Mouse (Mus musculus) lung, postnatal 0 days (tissue): Measurements from ENCODE around the gene Fbxo8. TPM values are rescaled to one million over a fixed set of nuclear protein-coding genes. Genes with fewer than 3 reads are reported as not detected.

Experiments
- ATAC-seq: fragments of 200-750 bp; cut with Nextera tagmentation; 2 replicates; pipeline ENCODE4 v1.8.0; 2017; ENCODE audit warnings: moderate library complexity
- DNase-seq: peaks from one replicate; pipeline ENCODE4 v3.0.0-alpha.2; 2016; ENCODE audit warnings: low spot score
- H3K27ac ChIP-seq: fragments of 300-500 bp; sonication (generic); 2 replicates; pipeline ENCODE4 v1.5.1; 2014; ENCODE audit warnings: antibody characterized with exemption, mild to moderate bottlenecking, low read length, mixed read lengths
- H3K27me3 ChIP-seq: fragments of 300-500 bp; sonication (generic); replicated peaks from 2 replicates; pipeline ENCODE4 v1.6.1; 2014; ENCODE audit warnings: low read length, mixed read lengths; ENCODE audit not compliant: insufficient read depth
- H3K36me3 ChIP-seq: fragments of 300-500 bp; sonication (generic); 2 replicates; pipeline ENCODE4 v1.6.1; 2014; ENCODE audit warnings: low read length, mixed read lengths; ENCODE audit not compliant: insufficient read depth
- H3K4me1 ChIP-seq: fragments of 300-500 bp; sonication (generic); 2 replicates; pipeline ENCODE4 v1.6.1; 2014; ENCODE audit warnings: antibody characterized with exemption, low read depth, low read length, mixed read lengths; ENCODE audit not compliant: insufficient read depth
- H3K4me2 ChIP-seq: fragments of 300-500 bp; sonication (generic); replicated peaks from 2 replicates; pipeline ENCODE4 v1.6.1; 2014; ENCODE audit warnings: low read depth, mild to moderate bottlenecking, low read length, moderate library complexity, mixed read lengths
- H3K4me3 ChIP-seq: fragments of 300-500 bp; sonication (generic); 2 replicates; pipeline ENCODE4 v1.5.1; 2014; ENCODE audit warnings: low read depth, low read length
- H3K9ac ChIP-seq: fragments of 300-500 bp; sonication (generic); replicated peaks from 2 replicates; pipeline ENCODE4 v1.6.1; 2014; ENCODE audit warnings: low read depth, mild to moderate bottlenecking
- H3K9me3 ChIP-seq: fragments of 300-500 bp; sonication (generic); 2 replicates; pipeline ENCODE4 v1.6.1; 2016; ENCODE audit warnings: low read length, mixed read lengths
- CTCF ChIP-seq: IDR thresholded peaks from 2 replicates; pipeline ENCODE4 v1.5.1; 2016; ENCODE audit warnings: antibody characterized with exemption, mild to moderate bottlenecking
- EP300 ChIP-seq: IDR thresholded peaks from 2 replicates; pipeline ENCODE4 v1.6.1; 2016; ENCODE audit warnings: antibody characterized with exemption, mild to moderate bottlenecking, control low read depth
- WGBS: fragments of 180-500 bp; shearing (Covaris S2); extraction: QIAGEN DNeasy Blood & Tissue Kit; methylation state at CpG from one replicate; pipeline ENCODE4 v1.1.7; 2014; 5-methylcytosine and 5-hydroxymethylcytosine counted together
- polyA plus RNA-seq: library from polyadenylated mRNA; unstranded; fragments of >200 nt; fragmentation: Nextera tagmentation; extraction: Ambion mirVana; gene quantifications from 2 replicates; pipeline ENCODE4 v1.2.1, GENCODE M21; 2015

The Fbxo8 gene
- polyA plus RNA-seq, 1 experiment from 2014 or later, result 49.7 TPM

GRCm38 (mm10) chr8:56589004-56589403, 38.1 kb downstream of the Fbxo8 start:
- no peaks in the 10 kb centered on the region; the same call in 1 of the 2 replicates for H3K36me3 ChIP-seq
- H3K27me3 ChIP-seq, result no peaks in the 10 kb centered on the region
- H3K9ac ChIP-seq, result no peak overlapping the region
- TF ChIP-seq EP300 (no peak), CTCF (no peak)
- no peak overlapping the region for H3K4me2 ChIP-seq
- no peak overlapping the region for H3K27ac ChIP-seq
- WGBS, result 26% methylated on average over 2 of the region's 2 CpGs
- no peak for ATAC-seq
- H3K4me1 ChIP-seq, result no peaks in the 10 kb centered on the region; the same call in 1 of the 2 replicates
- H3K4me3 ChIP-seq, result no peak overlapping the region
- no peak for DNase-seq
- no peaks in the 10 kb centered on the region for H3K9me3 ChIP-seq

DNA sequence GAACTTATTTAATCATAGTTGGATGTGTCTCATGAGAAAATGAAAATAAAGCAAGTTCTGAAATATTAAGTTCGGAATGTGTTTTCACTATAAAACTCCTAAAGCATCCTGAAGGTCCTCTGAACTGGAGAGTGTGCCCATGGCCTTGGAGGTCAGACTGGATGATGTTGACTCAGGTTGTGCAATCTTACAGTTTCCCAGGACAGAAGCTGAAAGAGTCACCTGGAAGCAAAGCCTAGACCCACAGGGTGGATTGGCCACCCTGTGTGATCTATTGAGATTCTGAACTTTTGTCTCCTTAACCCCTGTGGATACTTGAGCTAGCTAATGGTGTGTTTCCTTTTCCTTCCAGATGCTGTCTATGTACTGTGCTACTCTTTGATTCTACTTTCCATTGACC, 40.2 kb downstream of the Fbxo8 start:
- Histone ChIP-seq H3K9me3 (no peaks in the 10 kb centered on the region), H3K4me3 (no peak overlapping the region), H3K27ac (no peak overlapping the region), H3K9ac (no peak overlapping the region), H3K4me2 (no peak overlapping the region), H3K4me1 (no peaks in the 10 kb centered on the region; the same call in 1 of the 2 replicates), H3K27me3 (no peaks in the 10 kb centered on the region), H3K36me3 (no peaks in the 10 kb centered on the region; the same call in 1 of the 2 replicates)
- no peak for ATAC-seq
- DNase-seq, result no peak
- 89% methylated on average over 1 of the region's 1 CpGs for WGBS
- TF ChIP-seq CTCF (no peak), EP300 (no peak)

DNA sequence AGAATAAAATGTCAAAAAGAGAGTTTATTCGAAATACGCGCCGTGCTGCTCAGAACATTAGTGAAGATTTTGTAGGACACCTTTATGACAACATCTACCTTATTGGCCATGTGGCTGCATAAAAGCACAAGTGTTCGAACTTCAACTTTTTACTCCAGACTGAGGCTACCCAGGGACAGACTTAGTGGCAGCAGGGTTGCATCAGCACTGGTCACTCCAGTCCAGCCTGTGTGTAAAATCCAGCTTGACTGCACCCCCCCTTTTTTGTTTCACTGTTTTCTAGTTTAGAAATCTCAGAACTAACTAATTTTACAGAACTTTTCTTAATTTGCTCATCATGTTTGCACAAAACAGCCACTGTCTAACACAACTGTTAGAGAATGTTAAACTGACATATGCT, 40.6 kb downstream of the Fbxo8 start:
- no peak overlapping the region for H3K27ac ChIP-seq
- no peak overlapping the region for H3K4me2 ChIP-seq
- H3K9ac ChIP-seq, result no peak overlapping the region
- DNase-seq, result no peak
- TF ChIP-seq CTCF (no peak), EP300 (no peak)
- no peaks in the 10 kb centered on the region for H3K27me3 ChIP-seq
- WGBS, result 97% methylated on average over 5 of the region's 5 CpGs
- no peaks in the 10 kb centered on the region for H3K9me3 ChIP-seq
- H3K36me3 ChIP-seq, result no peaks in the 10 kb centered on the region; the same call in 1 of the 2 replicates
- no peak for ATAC-seq
- no peaks in the 10 kb centered on the region; the same call in 1 of the 2 replicates for H3K4me1 ChIP-seq
- no peak overlapping the region for H3K4me3 ChIP-seq

GRCm38 (mm10) chr8:56606481-56606880, 55.6 kb downstream of the Fbxo8 start:
- Histone ChIP-seq H3K4me3 (no peak overlapping the region), H3K27me3 (no peaks in the 10 kb centered on the region), H3K9me3 (no peaks in the 10 kb centered on the region), H3K36me3 (no peaks in the 10 kb centered on the region), H3K4me2 (no peak overlapping the region), H3K9ac (no peak overlapping the region), H3K4me1 (no peaks in the 10 kb centered on the region), H3K27ac (no peak overlapping the region)
- WGBS, result 13% methylated on average over 3 of the region's 3 CpGs
- TF ChIP-seq CTCF (no peak), EP300 (no peak)
- no peak for DNase-seq
- ATAC-seq, result no peak

GRCm38 (mm10) chr8:56611736-56612135, 60.8 kb downstream of the Fbxo8 start:
- no peak overlapping the region for H3K27ac ChIP-seq
- H3K36me3 ChIP-seq, result no peaks in the 10 kb centered on the region
- no peak overlapping the region for H3K9ac ChIP-seq
- no peak overlapping the region for H3K4me3 ChIP-seq
- TF ChIP-seq EP300 (no peak), CTCF (no peak)
- DNase-seq (no peak), ATAC-seq (no peak)
- H3K27me3 ChIP-seq, result no peaks in the 10 kb centered on the region
- no peaks in the 10 kb centered on the region for H3K9me3 ChIP-seq
- 81% methylated on average over 6 of the region's 6 CpGs for WGBS
- no peaks in the 10 kb centered on the region for H3K4me1 ChIP-seq
- no peak overlapping the region for H3K4me2 ChIP-seq

DNA sequence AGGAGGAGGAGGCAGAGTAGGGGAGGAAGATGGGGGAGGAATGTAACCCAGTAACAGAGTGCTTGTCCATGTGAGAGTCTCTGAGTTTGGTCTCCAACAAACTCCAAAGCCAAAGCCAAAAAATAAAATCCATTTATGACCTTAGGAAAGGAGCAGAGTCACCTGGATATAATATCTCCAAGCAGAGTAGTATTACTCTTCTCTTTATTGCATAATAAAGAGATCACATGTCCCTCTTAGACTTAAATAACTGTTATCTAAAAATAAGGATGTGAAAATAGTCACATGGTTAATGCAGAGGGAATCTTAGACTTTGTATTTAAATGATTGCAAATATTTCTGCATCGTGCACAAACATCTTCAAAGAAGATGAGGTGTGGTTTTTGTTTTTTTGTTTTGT, 63.3 kb downstream of the Fbxo8 start:
- WGBS, result 82% methylated on average over 1 of the region's 1 CpGs
- no peak for ATAC-seq

GRCm38 (mm10) chr8:56615005-56615404, 64.1 kb downstream of the Fbxo8 start:
- H3K4me2 ChIP-seq, result no peak overlapping the region
- no peak overlapping the region for H3K27ac ChIP-seq
- no peaks in the 10 kb centered on the region for H3K9me3 ChIP-seq
- no peaks in the 10 kb centered on the region for H3K27me3 ChIP-seq
- WGBS, result 8% methylated on average over 5 of the region's 5 CpGs
- peak; percentile 73 for ATAC-seq
- no peaks in the 10 kb centered on the region for H3K4me1 ChIP-seq
- TF ChIP-seq EP300, result no peak
- TF ChIP-seq CTCF, result peak; percentile 85
- no peak overlapping the region for H3K4me3 ChIP-seq
- DNase-seq, result peak; percentile 80
- H3K36me3 ChIP-seq, result no peaks in the 10 kb centered on the region
- no peak overlapping the region for H3K9ac ChIP-seq

More for the DNA sequence above, 63.3 kb downstream of the Fbxo8 start:
- H3K9me3 ChIP-seq, result no peaks in the 10 kb centered on the region
- DNase-seq, result no peak
- no peak overlapping the region for H3K4me3 ChIP-seq
- no peaks in the 10 kb centered on the region for H3K27me3 ChIP-seq
- H3K4me1 ChIP-seq, result no peaks in the 10 kb centered on the region
- no peaks in the 10 kb centered on the region for H3K36me3 ChIP-seq
- no peak for TF ChIP-seq CTCF
- TF ChIP-seq EP300, result no peak
- H3K4me2 ChIP-seq, result no peak overlapping the region
- H3K27ac ChIP-seq, result no peak overlapping the region
- H3K9ac ChIP-seq, result no peak overlapping the region
